Mouse (Mus musculus) right cerebral cortex, postnatal 36 days (tissue): ENCODE data around the gene Btbd3.

Experiments used
- DNase-seq, 2 experiments: peaks; one replicate each; pipeline ENCODE4 v3.0.0; 2022; ENCODE audit warnings: low spot score in 2 of 2, mixed read lengths in 1 of 2

The Btbd3 gene

DNA sequence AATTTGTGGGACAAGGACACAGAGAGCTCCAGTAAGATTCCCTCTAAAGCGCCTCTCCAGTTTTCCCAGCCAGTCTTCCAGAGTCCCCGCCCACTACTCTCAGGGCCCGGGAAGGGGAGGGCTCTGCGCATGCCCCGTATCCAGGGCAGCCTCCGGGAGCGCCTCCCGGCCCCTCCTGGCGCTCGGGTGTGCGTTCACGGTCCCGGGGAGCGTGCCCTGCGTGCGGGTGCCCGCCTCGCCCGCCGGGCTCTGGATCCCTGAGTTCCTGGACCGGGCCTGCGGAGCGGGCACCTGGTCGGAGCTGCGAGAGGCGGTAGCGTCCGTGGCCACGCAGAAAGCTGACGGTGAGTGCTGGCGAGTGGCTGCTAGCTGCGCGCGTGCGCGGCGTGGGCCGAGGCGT, at the start of gene Btbd3:
Btbd3 (plus strand) TSS at position 155 of the 400 bp plus-strand sequence.
- peak; percentile 91 for DNase-seq

DNA sequence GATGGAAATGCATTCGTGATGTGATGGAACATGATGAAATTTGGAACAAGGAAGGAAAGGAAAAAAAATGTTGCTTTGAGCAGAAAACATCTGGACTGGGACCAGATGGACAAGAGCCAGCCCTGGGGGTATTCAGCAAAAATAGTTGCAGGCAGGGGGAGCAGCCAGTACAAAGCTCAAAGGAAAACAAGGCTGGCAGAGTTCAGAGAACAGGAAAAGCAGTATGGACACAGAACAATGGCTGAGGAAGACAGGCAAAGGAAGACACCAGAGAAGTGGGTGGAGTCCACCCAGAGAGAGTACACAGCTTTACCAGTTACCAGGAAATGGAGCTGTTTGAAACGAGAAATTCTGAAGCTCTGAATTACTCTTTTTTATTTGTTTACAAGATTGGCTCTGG, 40.8 kb upstream of the Btbd3 start:
- DNase-seq, result peak in 1 of 2 experiments; percentile 1

- peak in 1 of 2 experiments; percentile 5 for DNase-seq
Observed at GRCm38 (mm10) chr2:138220269-138220668, 36.1 kb upstream of the Btbd3 start.

DNA sequence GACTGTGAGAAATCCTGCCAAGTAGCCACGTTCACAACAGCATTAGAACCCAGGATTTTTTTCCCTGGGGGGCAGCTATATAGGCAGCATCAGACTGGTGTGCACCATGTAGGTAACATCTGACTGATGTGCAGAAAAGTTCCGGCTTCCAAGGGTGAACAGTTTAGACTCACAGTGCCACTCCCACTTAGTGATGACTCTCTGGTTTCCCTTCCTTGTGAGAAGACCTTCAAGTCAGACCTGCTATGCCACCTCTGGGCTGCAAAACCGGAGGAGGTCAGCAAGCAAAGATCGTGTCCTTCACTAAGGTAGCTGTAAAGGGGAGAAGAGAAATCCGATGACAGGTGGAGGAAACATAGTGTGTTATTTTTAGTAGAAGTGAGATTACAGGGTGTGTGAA, 24.1 kb upstream of the Btbd3 start:
- DNase-seq, result no peak

- no peak for DNase-seq
Observed at GRCm38 (mm10) chr2:138236149-138236548, 20.2 kb upstream of the Btbd3 start.

DNA sequence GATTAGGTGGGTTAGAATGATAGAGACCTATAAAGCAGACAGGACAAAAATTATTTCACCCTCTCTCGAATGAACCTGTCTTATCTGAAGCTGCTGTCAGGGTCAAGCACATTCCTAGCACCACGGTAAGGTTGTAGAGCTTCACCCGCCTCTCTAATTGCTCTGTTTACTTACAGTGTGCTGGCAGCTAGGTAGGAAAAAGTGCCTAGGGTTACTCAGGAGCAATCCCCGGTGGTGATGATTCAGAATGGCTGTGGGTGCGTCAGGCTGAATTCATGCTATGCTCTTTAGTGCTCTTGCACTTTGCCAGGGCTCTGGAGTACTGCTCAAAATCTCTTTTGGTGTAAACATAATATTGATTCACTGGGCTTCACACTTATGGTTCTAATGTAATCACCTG, 13.9 kb upstream of the Btbd3 start:
- no peak for DNase-seq

DNA sequence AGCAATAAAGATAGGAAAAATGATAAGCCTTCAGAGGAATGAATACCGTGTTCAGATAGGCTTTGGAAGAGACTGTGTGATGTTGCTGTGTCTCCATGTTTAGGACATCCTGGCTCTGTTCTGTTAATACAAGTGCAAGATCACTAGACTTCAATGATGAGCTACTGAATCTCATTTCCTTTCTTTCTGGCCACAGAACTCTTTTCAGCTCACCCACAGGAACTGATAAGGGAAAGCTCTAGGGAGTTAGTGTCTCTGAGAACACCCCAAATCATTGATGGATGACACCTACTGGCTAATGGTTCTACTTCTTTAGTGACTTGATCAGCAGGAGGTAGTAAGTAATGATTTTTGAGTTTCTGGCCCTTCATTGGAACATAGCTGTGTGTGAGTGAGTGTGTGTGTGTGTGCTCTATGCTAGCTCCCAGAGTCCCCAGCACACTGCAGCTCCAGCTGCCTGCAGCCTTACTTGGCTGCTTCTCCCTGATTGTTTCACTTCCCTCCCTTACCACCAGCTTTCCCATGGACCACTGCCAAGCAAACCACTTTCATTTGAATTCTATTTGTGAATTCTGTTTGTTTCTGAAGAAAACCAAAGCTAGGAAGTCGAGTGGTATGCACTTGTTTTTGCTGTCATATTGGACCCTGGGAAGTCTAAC, 10.6 kb upstream of the Btbd3 start:
- peak; percentile 19 to 31 for DNase-seq

- DNase-seq, result no peak
Observed at GRCm38 (mm10) chr2:138247986-138248385, 8.4 kb upstream of the Btbd3 start.

DNA sequence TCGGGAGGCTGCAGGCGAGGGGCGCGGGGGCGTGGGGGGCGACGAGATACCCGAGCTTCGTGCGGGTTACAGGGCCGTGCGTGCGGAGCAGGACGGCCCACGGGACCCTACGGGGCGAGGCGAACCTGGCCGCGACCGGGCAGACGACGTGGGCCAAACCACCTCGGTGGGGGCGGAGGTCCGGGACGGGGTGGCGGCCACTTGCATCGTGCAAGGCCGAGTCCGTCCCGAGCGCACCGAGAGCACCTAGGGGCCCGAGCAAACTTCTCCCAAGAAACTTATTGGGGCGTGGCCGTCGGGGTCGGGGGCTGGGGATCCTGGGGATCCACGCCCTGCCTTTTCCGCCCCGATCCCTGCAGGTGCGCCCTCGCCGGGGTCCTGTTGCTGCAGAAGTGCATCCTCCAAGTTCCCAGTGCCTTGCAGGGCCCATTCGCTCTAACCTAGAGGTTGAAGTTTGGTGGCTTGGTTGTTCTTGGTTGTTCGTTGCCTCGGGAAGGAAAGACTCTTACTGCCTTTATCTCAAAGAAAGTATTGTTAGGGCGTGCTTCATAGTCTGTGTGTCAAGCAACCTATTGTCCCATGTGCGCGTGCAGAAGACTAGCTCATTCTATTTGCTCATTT, 596 bp downstream of the Btbd3 start:
- DNase-seq, result no peak

GRCm38 (mm10) chr2:138257692-138258315, 1.4 kb downstream of the Btbd3 start:
- peak in 1 of 2 experiments; percentile 27 for DNase-seq

DNA sequence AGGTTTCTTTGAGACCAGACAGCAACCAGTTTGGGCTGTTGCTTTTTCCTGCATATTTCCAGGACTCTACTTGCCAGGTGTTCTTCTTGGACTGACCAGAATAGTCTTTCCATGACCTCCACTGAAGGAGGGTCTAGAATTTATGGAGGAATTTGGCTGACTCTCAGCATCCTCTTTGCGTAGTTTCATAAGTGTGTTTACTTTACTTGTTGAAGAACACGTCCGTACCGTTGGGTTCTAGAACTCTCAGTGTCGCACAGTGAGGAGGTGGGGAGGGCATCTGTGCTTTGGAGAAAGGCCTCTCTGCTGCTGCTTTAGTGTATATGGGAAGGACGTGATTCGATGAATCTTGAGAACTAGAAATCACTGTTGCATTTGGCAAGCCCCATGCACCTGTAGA, 4.8 kb downstream of the Btbd3 start:
- no peak for DNase-seq

GRCm38 (mm10) chr2:138262885-138263284, 6.5 kb downstream of the Btbd3 start:
- no peak for DNase-seq

DNA sequence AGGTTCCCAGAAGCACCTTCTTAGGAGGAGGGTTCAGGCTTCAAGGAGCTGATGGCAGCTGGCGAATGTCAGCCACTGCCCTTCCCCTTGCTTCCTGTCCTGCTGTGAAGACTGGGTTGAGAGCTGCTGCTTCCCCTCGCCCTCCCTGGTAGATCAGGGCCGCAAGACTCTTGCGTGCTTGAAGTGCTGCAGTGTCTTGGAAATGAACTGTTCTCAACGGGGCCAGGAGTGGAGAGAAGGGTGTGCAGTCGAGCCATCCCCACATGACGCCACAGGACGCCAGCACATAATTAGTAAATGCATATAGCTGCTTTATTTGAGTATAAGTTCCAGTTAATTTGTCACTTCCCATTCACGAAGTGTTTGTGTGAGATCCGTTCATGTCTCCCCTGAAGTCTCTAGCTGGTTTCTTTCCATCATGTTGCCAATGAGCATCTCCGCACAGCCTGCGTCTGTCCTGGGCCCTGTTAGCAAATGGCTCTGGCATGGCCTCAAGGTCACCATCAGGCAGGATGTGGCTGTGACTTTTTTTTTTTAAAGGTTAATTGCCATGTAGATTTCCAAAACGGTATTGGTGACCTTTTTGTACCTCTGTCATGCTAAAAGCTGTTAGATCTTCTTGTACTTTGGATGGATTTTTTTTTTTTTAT, 9.1 kb downstream of the Btbd3 start:
- DNase-seq, result no peak

DNA sequence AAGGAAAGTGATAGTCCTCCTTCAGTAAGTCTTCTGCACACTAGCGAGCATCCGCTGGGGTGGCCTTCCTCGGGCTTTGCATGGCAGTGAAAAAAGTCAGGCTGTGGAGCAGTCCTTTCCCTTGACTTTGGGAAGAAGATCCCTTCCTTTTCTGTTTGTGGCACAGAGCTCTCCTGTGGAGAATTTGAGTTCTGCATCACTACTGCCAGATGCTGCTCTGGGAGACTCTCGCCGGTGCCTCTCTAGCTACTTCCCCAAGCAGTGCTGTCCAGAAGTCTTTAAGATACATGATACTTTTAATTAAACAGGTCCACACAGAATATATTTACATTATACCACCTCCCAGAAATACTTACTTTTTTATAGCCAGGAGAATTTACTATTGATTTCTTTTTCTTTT, 10.3 kb downstream of the Btbd3 start:
- no peak for DNase-seq

GRCm38 (mm10) chr2:138267852-138268513, 11.6 kb downstream of the Btbd3 start:
- DNase-seq, result no peak

DNA sequence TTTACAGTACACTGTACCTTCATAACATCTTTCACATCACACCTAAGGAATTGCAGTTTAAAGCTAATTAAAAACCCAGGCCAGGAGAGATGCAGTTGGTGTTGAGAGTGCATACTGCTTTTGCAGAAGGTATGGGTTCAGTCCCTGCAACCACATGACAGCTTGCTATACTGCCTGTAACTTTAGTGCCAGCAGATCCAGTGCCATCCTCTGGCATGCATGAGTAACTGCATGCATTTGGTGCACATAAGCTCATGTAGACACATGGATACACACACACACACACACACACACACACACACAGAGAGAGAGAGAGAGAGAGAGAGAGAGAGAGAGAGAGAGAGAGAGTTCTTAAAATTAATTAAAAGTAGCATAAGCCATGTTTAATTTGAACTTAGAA, 13.0 kb downstream of the Btbd3 start:
- no peak for DNase-seq

GRCm38 (mm10) chr2:138273404-138274073, 17.2 kb downstream of the Btbd3 start:
- no peak for DNase-seq

GRCm38 (mm10) chr2:138274086-138274485, 17.7 kb downstream of the Btbd3 start:
- DNase-seq, result no peak

GRCm38 (mm10) chr2:138277842-138278691, 21.7 kb downstream of the Btbd3 start:
- DNase-seq, result peak; percentile 61 to 82

- DNase-seq, result no peak
Observed at GRCm38 (mm10) chr2:138278853-138279640, 22.7 kb downstream of the Btbd3 start.
